Mouse (Mus musculus) bone marrow, adult 2 months (tissue): Measurements from ENCODE around the gene Abhd5.

Experiments used
- CTCF ChIP-seq: fragments of 200-500 bp; IDR thresholded peaks from 2 replicates; pipeline ENCODE4 v1.5.1; 2011; ENCODE audit warnings: low read length, control low read depth; ENCODE audit not compliant: control insufficient read depth, insufficient read depth
- POLR2A ChIP-seq: fragments of 200-500 bp; IDR thresholded peaks from 2 replicates; pipeline ENCODE4 v1.6.1; 2011; ENCODE audit warnings: low read depth, mild to moderate bottlenecking, control low read depth, low read length, borderline replicate concordance; ENCODE audit not compliant: control insufficient read depth

GRCm38 (mm10) chr9:122382006-122382405, 30.6 kb downstream of the Abhd5 start:
- no peak for TF ChIP-seq POLR2A
- TF ChIP-seq CTCF, result no peak
